Mouse (Mus musculus): ENCODE data around the gene Snx4. TPM values are rescaled to one million over a fixed set of nuclear protein-coding genes. Genes with fewer than 3 reads are reported as not detected.

Snx4 gene
- polyA plus RNA-seq, 1 experiment, result 22.9 TPM

DNA sequence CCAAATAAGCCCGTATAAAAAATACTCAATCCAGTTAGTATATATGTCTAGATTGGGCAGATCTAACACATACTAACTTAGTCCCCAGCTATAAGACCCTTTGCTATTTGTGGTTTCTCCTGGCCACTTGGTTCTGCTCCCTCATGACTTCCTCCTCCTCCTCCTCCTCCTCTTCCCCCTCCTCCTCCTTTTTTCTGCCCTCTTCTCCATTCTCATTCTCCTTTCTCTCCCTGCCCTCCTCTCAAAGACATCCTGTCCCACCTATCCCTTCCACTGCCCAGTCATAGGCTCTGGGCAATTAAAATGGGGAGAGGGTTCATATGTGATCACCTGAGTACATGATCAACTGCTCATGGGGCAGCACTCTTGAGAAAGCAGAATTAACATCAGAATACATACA lies 10.9 kb downstream of the Snx4 start:
- peaks cover 36% of the 10 kb centered on the region for H3K4me1 ChIP-seq
- H3K36me3 ChIP-seq (replicated peaks; ENCODE audit: low read length), result peaks cover 37% of the 10 kb centered on the region
- H3K27me3 ChIP-seq (replicated peaks), result no peaks in the 10 kb centered on the region
- TF ChIP-seq FLI1 (IDR thresholded peaks at IDR 0.05; ENCODE audit: low read length), result no peak
- TF ChIP-seq GATA1 (IDR thresholded peaks at IDR 0.05; ENCODE audit: borderline replicate concordance, low read length), result no peak
- no peaks in the 10 kb centered on the region for H3K9me3 ChIP-seq
- no peak overlapping the region for H3K4me3 ChIP-seq (replicated peaks)

DNA sequence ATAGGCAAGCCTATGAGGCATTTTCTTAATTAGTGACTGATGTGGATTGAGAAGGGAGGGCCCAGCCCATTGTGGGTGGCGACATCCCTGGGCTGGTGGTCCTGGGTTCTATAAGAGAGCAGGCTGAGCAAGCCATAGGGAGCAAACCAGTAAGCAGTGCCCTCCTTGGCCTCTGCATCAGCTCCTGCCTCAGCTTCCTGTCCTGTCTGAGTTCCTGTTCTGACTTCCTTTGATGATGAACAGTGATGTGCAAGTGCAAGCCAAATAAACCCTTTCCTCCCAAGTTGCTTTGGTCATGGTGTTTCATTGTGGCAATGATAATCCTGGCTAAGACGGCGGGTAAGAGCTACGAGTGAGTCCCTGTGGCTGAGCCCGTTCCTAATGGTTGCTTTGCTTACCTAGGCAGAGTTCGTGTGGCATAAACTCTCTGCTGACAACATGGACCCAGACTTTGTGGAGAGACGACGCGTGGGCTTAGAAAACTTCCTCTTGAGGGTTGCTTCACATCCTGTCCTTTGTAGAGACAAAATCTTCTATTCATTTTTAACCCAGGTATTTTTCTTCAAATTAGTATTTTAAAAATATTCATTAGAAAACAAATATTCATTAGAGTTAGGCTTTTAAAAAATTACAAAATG lies 16.5 kb downstream of the Snx4 start:
- TF ChIP-seq GATA1 (IDR thresholded peaks at IDR 0.05; ENCODE audit: borderline replicate concordance, low read length) (no peak), FLI1 (IDR thresholded peaks at IDR 0.05; ENCODE audit: low read length) (no peak)
- H3K36me3 ChIP-seq (replicated peaks; ENCODE audit: low read length), result peaks cover 69% of the 10 kb centered on the region

DNA sequence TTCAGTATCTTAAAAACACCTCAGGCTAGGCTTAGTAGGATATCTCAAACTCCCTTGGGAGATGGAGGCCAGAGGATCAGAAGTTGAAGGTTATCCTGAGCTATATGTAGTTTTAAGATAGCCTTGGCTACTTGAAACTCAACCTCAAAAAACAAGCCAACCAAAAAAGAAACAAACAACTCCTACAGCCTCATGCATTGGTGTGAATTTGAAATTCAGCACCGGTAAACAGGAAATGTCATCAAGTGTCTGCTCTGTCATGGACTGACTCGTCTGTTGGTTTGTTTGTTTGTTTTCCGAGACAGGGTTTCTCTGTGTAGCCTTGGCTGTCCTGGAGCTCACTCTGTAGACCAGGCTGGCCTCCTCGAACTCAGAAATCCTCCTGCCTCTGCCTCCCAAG lies 20.6 kb downstream of the Snx4 start:
- no peaks in the 10 kb centered on the region for H3K27me3 ChIP-seq (replicated peaks)
- H3K36me3 ChIP-seq (replicated peaks; ENCODE audit: low read length), result peaks cover 63% of the 10 kb centered on the region
- no peaks in the 10 kb centered on the region for H3K9me3 ChIP-seq
- TF ChIP-seq FLI1 (IDR thresholded peaks at IDR 0.05; ENCODE audit: low read length) (no peak), GATA1 (IDR thresholded peaks at IDR 0.05; ENCODE audit: borderline replicate concordance, low read length) (no peak)
- H3K4me3 ChIP-seq (replicated peaks), result no peak overlapping the region
- peaks cover 9% of the 10 kb centered on the region for H3K4me1 ChIP-seq

More for the DNA sequence above, 16.5 kb downstream of the Snx4 start:
- Histone ChIP-seq H3K9me3 (no peaks in the 10 kb centered on the region), H3K4me3 (replicated peaks) (no peak overlapping the region), H3K4me1 (peaks cover 9% of the 10 kb centered on the region), H3K27me3 (replicated peaks) (no peaks in the 10 kb centered on the region)

DNA sequence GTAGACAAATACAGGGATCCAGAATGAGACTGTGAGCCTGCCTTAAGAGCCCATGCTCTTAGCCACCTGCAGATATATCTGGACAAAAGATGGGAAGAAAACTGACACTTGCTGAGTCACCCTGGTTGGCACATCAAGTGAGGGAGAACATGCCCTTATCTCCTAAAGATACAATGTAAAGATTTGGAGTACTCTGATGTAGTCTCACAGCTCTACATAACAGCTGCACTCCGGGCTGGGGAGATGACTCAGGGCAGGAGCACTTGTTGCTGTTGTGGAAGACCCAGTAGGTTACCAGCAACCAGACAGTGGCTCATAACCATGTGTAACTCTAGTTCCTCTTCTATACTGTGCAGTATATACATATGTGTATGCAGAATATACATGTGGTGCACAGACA lies 31.8 kb downstream of the Snx4 start:
- TF ChIP-seq FLI1 (IDR thresholded peaks at IDR 0.05; ENCODE audit: low read length) (no peak), GATA1 (IDR thresholded peaks at IDR 0.05; ENCODE audit: borderline replicate concordance, low read length) (no peak)
- Histone ChIP-seq H3K9me3 (no peaks in the 10 kb centered on the region), H3K27me3 (replicated peaks) (no peaks in the 10 kb centered on the region), H3K4me1 (0 out of 2 replicates have a peak, but pooled peaks cover 3% of the 10 kb centered on the region), H3K36me3 (replicated peaks; ENCODE audit: low read length) (peaks cover 91% of the 10 kb centered on the region), H3K4me3 (replicated peaks) (no peak overlapping the region)

DNA sequence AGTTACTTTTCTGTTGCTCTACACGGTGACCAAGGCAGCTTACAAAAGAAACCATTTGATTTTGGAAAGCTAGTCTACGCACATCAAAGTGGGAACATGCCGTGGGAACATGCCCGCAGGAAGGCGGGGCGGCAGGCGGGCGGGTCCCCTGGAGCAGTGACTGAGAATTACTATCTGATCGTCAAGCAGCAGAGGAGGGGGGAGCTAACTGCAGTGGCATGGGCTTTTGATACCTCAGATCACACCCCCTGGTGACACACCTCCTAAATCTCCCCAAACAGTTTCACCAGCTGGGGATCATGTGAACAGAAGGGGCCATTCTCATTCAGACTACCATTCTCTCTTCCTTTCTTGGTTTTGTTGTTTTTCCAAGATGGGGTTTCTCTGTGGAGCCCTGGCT lies 37.3 kb downstream of the Snx4 start:
- Histone ChIP-seq H3K4me1 (no peaks in the 10 kb centered on the region), H3K27me3 (replicated peaks) (no peaks in the 10 kb centered on the region), H3K9me3 (peaks cover 9% of the 10 kb centered on the region), H3K36me3 (replicated peaks; ENCODE audit: low read length) (peaks cover 97% of the 10 kb centered on the region), H3K4me3 (replicated peaks) (no peak overlapping the region)
- TF ChIP-seq GATA1 (IDR thresholded peaks at IDR 0.05; ENCODE audit: borderline replicate concordance, low read length), result no peak
- TF ChIP-seq FLI1 (IDR thresholded peaks at IDR 0.05; ENCODE audit: low read length), result no peak

DNA sequence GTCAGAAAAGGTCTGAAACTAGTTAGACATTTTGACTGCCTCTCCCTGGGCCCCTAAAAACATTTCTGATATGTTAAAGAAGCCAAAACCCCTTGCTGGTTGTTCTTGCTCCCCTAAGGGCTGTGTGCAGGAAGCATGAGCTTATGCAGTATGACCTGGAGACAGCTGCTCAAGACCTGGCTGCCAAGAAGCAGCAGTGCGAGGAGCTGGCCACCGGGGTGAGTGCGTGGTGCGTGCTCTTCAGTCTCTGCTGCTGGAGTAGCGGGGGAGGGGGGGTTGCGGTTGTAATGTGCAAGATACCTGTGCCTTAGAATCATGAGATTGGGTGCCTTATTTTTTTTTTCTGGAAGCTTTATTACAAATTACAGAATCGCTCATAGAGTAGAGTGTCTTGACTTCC lies 38.7 kb downstream of the Snx4 start:
- no peak for TF ChIP-seq FLI1 (IDR thresholded peaks at IDR 0.05; ENCODE audit: low read length)
- no peak for TF ChIP-seq GATA1 (IDR thresholded peaks at IDR 0.05; ENCODE audit: borderline replicate concordance, low read length)
- Histone ChIP-seq H3K36me3 (replicated peaks; ENCODE audit: low read length) (peaks cover 99% of the 10 kb centered on the region), H3K27me3 (replicated peaks) (no peaks in the 10 kb centered on the region), H3K4me1 (no peaks in the 10 kb centered on the region), H3K4me3 (replicated peaks) (no peak overlapping the region), H3K9me3 (peaks cover 9% of the 10 kb centered on the region)

DNA sequence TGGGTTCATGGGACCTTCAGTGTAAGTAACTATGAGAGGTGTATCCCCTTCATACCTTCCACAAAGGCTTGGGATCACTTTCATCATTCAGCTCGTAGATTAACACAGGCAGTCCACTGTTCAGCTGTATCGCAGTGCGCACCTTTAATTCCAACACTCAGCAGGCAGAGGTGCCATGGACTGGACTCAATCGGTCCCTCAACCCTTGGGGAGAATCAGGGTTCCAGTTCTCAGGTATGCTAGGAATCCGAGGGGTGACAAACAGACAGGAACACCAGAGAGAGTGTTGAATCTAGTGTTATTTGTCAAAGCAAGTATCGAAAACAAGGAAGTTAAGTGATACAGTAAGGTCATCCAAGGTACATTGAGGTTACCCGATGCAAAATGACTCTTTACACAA lies 41.0 kb downstream of the Snx4 start:
- Histone ChIP-seq H3K36me3 (replicated peaks; ENCODE audit: low read length) (peaks cover 99% of the 10 kb centered on the region), H3K4me1 (no peaks in the 10 kb centered on the region), H3K9me3 (peaks cover 9% of the 10 kb centered on the region), H3K4me3 (replicated peaks) (no peak overlapping the region), H3K27me3 (replicated peaks) (no peaks in the 10 kb centered on the region)
- TF ChIP-seq FLI1 (IDR thresholded peaks at IDR 0.05; ENCODE audit: low read length), result no peak
- no peak for TF ChIP-seq GATA1 (IDR thresholded peaks at IDR 0.05; ENCODE audit: borderline replicate concordance, low read length)

DNA sequence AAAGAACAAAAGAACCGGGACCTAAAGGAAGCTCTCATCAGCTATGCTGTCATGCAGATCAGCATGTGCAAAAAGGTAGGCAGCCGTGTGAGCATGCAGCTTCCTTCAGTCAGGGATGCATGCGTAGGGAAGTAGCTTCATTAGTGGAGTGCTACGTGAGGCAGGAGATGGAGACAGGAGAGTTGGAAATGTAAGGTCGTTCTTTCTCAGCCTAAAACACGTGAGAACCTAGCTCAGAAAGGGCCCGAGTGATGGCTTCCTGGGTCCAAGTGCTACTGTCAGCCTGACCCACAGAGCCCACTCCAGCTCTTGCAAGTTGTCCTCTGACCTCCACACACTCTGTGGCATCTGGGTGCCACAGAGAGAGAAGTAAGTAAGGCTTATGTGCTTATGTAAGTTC lies 43.4 kb downstream of the Snx4 start:
- Histone ChIP-seq H3K36me3 (replicated peaks; ENCODE audit: low read length) (peaks cover 91% of the 10 kb centered on the region), H3K4me3 (replicated peaks) (no peak overlapping the region), H3K27me3 (replicated peaks) (no peaks in the 10 kb centered on the region), H3K9me3 (peaks cover 9% of the 10 kb centered on the region), H3K4me1 (no peaks in the 10 kb centered on the region)
- TF ChIP-seq FLI1 (IDR thresholded peaks at IDR 0.05; ENCODE audit: low read length) (no peak), GATA1 (IDR thresholded peaks at IDR 0.05; ENCODE audit: borderline replicate concordance, low read length) (no peak)

DNA sequence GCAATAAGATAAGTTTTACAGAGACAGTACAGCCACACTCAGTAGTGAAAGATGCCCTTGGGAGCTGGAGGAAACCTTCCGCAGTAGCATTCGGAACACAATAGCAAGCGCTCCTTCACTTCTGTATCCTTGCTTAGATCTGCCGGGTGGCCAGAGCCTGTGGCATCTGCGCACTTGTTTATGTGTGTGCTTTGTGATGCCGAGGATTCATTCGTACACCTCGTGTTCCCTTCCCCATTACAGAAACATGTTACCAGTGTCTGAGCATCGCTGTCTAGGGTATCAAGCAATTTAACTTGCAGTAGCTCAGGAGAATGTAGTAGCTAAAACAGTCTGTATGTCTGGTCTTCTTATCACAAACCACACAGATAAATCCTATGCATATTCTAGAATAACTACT lies 44.1 kb downstream of the Snx4 start:
- Histone ChIP-seq H3K4me1 (no peaks in the 10 kb centered on the region), H3K36me3 (replicated peaks; ENCODE audit: low read length) (peaks cover 91% of the 10 kb centered on the region)

DNA sequence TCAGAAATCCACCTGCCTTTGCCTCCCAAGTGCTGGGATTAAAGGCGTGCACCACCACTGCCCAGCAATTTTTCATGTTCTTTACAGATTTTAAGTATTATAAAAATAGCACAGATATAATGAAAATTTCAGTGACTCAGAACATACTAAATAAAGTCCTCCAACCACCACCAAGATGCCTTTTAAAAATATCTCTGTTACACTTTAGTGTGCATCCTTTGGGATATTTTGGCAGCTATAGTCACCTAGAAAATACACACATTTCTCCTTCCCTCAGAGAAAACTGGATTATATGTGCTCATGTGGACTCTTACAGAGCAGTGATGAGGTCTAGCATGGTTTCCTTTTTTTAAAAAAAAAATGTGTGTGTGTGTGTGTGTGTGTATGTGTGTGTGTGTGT lies 46.3 kb downstream of the Snx4 start:
- H3K36me3 ChIP-seq (replicated peaks; ENCODE audit: low read length), result peaks cover 80% of the 10 kb centered on the region
- peaks cover under 1% of the 10 kb centered on the region; the same call in 1 of the 2 replicates for H3K9me3 ChIP-seq
- no peak overlapping the region for H3K4me3 ChIP-seq (replicated peaks)
- H3K4me1 ChIP-seq, result no peaks in the 10 kb centered on the region
- no peak for TF ChIP-seq GATA1 (IDR thresholded peaks at IDR 0.05; ENCODE audit: borderline replicate concordance, low read length)
- TF ChIP-seq FLI1 (IDR thresholded peaks at IDR 0.05; ENCODE audit: low read length), result no peak
- no peaks in the 10 kb centered on the region for H3K27me3 ChIP-seq (replicated peaks)

More for the DNA sequence above, 44.1 kb downstream of the Snx4 start:
- Histone ChIP-seq H3K27me3 (replicated peaks) (no peaks in the 10 kb centered on the region), H3K9me3 (peaks cover 9% of the 10 kb centered on the region), H3K4me3 (replicated peaks) (no peak overlapping the region)
- TF ChIP-seq GATA1 (IDR thresholded peaks at IDR 0.05; ENCODE audit: borderline replicate concordance, low read length) (no peak), FLI1 (IDR thresholded peaks at IDR 0.05; ENCODE audit: low read length) (no peak)
